In genomic region chr14:60935705-60936104, GRCm38 (mm10) we compare ENCODE assay signal across 17 mouse cellular contexts.
"Had no signal": no experiment of that assay in that cellular context is flagged by ENCODE, and none has a peak within 500 bp of the region (broad histone marks: within the 10 kb centered on the region; RNA-seq: fewer than 3 reads in every experiment).

No protein-coding gene starts in this region.

- H3K27ac ChIP-seq: neural tube, embryonic 12.5 days; neural tube, embryonic 13.5 days; neural tube, embryonic 15.5 days; stomach, embryonic 15.5 days; stomach, postnatal 0 days had no signal

- H3K4me1 ChIP-seq: neural tube, embryonic 12.5 days; neural tube, embryonic 13.5 days; neural tube, embryonic 15.5 days; stomach, embryonic 15.5 days had no signal

- H3K4me3 ChIP-seq: neural tube, embryonic 12.5 days; neural tube, embryonic 13.5 days; neural tube, embryonic 15.5 days; stomach, embryonic 15.5 days had no signal

- H3K36me3 ChIP-seq: neural tube, embryonic 12.5 days; neural tube, embryonic 13.5 days; neural tube, embryonic 15.5 days; stomach, embryonic 15.5 days had no signal

- H3K27me3 ChIP-seq: neural tube, embryonic 12.5 days; neural tube, embryonic 13.5 days; neural tube, embryonic 15.5 days; stomach, embryonic 15.5 days had no signal

- H3K9ac ChIP-seq: neural tube, embryonic 12.5 days; neural tube, embryonic 13.5 days; neural tube, embryonic 15.5 days; stomach, embryonic 15.5 days had no signal

- H3K4me2 ChIP-seq: neural tube, embryonic 12.5 days; neural tube, embryonic 13.5 days; neural tube, embryonic 15.5 days; stomach, embryonic 15.5 days had no signal

- DNase-seq: retina, postnatal 1 day; right cerebral cortex, adult 18-20 months; right cerebral cortex, postnatal 14 days; right cerebral cortex, postnatal 25 days; right cerebral cortex, postnatal 4 days; spleen, adult 18-20 months; thymus, adult 18-20 months; thymus, adult 2 months; thymus, postnatal 14 days; thymus, postnatal 25 days; thymus, postnatal 36 days; thymus, postnatal 4 days had no signal

- H3K9me3 ChIP-seq: neural tube, embryonic 12.5 days; neural tube, embryonic 13.5 days; neural tube, embryonic 15.5 days; stomach, embryonic 15.5 days had no signal
